Mouse (Mus musculus) ZHBTc4 (cell line): Measurements from ENCODE around the gene Fbxo42.

Experiments used
- DNase-seq: peaks from one replicate; pipeline ENCODE4 v3.0.0-alpha.2; 2011; ENCODE audit warnings: low read depth, low spot score

The Fbxo42 gene

DNA sequence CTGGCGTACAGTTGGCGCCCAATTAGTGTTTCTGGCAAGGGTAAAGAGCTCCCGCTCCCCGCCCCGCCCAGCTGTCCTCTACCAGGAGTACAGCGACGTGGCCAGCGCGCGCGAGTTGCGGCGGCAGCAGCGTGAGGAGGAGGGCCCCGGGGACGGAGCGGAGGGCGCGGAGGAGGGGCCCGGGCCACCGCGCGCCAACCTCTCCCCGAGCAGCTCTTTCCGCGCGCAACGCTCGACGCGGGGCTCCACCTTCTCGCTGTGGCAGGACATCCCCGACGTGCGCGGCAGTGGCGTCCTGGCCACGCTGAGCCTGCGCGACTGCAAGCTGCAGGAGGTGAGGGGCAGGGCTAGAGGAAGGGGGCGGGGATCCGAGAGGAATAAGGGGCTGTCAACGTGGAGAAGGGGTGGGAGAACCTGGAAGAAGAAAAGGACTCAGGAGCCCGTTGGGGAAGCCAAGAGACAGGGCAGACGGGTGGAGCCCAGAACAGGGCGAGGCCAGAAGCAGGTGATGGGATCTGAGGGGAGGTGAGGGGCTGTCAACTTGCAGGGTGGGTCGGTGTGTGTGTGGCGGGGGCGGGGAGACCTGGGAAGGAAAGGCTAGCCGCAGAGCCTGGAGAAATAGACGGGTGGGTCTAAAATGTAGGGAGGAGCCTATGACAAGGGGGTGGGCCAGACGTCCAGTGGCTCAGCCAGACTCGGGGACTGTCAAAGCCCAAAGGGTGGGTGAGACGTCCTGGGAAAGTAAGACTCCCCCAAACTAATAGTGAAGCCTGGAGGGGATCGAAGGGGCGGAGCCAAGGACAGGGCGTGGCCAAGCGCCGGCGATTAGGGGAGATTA is 100.3 kb downstream of the Fbxo42 start:
- peak; percentile 89 for DNase-seq

DNA sequence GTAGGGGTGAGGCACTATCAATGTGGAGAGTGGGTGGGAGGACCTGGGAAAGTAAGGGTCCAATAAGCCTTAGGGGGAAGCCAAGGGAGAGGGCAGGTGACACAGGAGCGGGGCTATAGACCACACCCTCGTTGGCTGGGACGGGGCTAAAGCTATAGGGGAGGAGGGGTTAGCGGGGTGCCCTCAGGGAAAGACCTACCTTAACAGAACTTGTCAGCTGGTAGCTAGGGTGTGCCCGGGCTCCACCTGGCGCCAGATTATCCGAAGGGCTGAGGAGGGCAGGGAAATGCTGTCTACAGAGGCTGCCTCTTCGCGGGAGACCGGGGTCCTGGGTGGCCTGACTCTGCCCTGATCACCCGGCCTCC is 100.9 kb downstream of the Fbxo42 start:
- DNase-seq = peak; percentile 57

DNA sequence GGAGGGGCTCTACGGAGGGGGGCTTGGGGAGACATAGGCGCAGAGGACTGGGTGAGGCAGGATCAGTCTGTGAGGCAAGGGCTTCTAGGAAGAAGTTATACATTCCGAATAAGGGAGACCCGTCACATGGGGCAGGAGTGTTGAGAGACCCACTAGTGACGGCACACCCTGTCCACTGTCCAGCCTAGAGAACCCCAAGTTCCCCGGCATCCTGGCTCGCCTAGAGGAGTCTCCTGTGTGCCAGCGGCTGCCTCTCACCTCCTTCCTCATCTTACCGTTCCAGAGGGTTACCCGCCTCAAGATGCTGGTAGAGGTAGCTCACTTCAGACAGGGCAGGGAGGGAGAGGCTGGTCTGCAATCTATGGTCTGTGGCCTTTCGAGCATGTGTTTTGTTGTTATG is 101.7 kb downstream of the Fbxo42 start:
- DNase-seq = no peak

DNA sequence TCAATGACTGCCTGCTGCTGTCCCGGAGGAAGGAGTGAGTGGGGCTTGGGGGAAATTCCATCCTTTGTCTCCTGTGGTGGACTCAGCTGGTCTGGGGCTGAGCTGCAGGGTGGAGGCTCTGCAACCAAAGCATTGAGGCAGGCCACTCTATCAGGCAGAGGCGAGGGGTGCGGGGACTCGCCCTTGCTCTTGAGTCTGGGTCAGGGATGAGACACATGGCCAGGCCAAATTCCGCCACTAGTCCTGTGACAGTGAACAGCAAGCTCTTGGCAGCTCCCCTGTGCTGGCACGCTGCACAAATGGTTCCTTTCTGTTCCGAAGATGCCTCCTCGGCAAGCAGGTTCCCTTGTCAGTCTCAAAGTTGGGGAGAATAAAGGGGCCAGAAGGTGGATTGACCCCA is 103.4 kb downstream of the Fbxo42 start:
- DNase-seq = no peak

DNA sequence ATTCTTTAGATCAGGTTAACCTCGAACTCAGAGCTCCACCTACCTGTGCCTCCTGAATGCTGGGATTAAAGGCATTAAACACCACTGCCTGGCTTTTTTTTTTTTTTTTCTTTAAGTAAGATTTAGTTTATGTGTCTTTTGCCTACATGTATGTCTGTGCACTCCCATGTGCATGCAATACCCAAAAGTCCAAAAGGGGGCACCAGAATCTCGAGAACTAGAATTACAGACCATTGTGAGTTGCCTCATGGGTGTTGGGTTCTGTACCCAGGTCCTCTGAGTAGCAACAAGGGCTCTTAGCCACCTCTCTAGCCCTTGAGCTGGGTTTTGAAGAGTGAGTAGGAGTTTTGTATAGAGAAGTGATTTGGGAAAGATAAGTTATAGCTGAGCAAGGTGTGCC is 104.9 kb downstream of the Fbxo42 start:
- DNase-seq = peak; percentile 67
